Mouse (Mus musculus) fat pad, adult 2 months (tissue): ENCODE data around the gene Amer2.

Experiments
- DNase-seq: peaks from one replicate; pipeline ENCODE4 v3.0.0-alpha.2; 2011; ENCODE audit warnings: low read depth, low spot score; ENCODE audit errors: extremely low read depth

The Amer2 gene

DNA sequence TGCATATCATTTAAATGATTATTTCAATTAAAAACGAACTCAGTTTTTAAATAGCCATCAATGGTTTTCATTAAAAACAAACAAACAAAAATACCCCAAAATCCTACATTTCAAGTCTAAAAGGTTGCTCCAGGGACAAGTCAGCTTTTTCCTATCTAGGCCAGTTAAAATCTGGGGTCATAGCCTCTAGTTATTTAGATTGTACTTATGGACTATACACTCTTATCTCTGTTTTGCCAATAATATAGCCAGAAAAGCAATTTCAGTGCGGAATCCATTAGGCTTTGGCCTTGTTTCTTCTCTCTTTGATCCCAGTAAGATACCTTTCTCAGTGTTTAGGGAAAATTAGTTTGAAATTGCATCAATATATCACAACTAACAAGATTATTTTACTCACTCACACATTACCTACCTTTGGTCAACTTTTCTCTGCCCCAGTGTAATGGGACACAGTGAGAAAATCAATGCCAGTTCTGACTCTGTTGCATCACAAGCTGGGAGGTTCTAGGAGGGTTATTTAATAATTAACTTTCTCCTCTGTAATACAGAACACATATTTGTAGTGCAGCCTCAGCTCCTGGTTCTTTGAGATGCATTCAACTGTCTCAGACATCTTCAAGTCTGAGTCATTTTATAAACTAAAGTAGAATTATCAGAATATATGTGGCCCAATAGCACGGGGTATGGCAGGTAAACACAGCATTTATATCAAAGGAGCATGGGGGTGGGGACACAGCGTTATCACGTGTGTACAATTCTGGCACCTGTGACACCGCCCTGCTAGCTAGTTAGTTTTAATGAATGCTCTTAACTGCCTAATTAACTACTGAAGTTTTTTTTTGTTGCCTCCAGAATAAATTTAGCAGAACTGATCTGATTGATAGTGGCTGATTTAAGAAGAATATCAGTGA lies 13.8 kb downstream of the Amer2 start:
- no peak for DNase-seq

DNA sequence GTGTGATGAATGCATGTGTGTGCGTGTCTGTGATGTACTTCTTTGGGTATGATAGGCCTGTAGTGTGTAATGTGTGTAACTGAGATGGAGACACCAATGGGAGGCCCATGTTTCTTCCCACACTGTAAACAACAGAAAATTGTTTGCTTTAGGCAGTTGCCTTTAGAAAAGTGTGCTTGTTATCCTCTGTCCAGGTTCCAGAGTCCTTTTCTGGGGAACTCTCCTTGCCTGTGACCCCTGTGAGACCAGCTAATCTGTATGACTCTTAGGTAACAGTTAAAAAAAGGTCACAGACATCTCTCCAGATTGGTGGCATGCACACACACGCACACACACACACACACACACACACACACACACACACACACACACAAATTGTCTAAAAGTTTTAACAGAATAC lies 15.3 kb downstream of the Amer2 start:
- DNase-seq: no peak

DNA sequence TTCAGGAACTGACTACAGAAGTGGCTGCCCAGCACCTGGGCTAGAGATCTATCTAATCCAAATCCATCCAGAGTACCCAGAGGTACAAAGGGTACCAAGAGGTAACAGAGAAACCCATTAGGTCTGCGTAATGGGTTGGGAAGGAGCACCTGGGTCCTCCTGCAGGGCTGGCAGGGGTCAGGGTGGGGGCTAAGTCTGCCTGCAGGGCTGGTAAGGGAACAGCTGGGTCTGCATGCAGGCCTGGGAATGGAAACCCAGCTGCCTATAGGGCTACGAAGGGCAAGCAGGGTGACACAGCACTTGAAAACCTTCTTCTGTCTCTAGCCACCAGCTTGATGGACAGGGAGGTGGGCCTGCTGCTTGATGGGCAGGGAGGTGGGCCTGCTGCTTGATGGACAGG lies 19.1 kb downstream of the Amer2 start:
- DNase-seq: no peak

DNA sequence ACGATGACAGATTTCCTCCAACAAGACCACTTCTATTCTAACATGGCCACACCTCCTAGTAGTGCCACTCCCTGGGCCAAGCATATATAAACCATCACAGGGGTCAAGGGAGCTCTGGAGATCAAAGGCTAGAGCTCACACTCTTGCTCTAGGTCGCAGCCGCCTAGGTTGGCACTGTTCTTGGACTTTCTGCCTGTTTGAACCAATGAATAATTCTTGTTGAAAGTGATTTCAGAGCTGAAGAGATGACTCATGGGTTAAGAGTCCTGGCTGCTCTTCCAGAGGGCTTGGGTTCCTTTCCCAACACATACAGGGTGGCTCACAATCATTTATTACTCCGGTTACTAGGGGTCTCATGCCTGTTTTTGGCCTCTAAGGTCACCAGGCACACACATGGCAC lies 24.3 kb downstream of the Amer2 start:
- DNase-seq: no peak

DNA sequence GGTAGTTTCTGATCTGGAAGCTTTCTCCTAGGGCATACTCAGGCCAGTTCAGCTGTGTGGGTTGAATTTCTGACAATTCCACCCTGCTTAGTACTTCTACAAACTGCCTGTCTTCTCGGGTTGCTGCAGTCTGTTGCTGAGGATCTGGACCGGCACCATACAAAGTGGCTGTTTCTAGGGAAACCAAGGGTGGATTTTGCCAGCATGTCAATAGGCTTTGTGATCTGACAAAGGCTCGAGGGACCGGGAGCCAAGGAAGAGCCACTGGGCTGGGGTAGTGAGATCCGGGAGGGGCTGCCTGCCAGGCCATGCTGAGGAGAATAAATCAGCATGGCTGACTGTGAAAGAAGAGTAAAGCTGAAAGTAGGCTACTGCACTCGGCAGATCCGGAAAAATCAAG lies 25.8 kb downstream of the Amer2 start:
- no peak for DNase-seq

DNA sequence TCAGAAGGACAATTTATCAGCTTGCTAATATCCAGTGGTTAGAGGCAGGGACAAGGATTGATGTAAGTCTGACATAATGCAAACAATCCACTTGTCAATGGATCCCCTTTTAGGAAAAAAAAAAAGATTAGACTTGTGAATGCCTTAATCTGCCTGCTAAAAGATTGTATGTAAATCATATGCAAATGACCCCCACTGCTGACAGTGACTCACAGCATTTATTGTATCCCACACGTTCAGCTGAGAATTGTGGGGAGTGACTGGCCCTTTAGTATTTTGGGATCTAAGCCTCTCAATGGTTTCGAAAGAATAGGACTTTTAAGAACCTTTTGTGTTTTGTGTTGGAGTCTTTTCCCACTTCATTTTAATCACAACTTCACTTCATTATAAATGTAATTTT lies 30.2 kb downstream of the Amer2 start:
- DNase-seq: no peak

DNA sequence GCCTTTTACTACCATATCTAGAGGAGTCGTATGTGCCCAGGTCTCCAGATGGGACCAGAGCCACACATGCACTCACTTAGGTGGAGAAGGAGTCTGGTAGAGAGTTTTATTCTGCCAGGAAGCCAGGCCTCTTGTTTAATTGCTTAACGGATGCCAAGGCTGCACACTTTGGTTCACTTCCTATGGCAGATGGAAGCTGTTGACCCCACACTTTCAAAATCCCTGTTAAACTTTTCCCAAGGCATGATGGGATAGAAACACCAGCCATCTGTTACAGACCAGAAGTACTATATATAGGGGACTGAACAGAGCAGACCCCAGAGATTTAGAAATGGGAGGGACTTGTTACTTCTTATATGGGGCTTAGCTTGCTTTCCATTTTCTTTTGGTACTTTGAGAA lies 32.8 kb downstream of the Amer2 start:
- DNase-seq: no peak

DNA sequence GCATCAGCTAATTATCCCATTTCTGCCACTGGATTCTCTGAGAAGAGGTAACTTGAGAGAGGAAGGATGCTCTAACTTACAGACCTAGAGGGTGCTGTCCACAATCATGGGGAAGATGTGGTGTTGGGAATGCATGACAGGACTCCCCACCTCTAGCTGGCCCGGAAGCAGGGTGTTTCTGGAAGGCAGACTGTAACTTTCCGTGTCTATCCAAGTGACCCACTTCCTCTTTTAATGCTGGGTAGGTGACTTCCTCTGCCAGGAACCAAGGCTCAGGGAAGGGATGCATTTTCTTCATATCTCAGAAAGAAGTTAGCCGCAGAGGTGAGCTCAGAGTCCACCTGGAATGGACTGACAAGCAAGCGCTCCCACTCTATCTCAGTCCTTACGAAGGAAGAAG lies 33.5 kb downstream of the Amer2 start:
- no peak for DNase-seq

DNA sequence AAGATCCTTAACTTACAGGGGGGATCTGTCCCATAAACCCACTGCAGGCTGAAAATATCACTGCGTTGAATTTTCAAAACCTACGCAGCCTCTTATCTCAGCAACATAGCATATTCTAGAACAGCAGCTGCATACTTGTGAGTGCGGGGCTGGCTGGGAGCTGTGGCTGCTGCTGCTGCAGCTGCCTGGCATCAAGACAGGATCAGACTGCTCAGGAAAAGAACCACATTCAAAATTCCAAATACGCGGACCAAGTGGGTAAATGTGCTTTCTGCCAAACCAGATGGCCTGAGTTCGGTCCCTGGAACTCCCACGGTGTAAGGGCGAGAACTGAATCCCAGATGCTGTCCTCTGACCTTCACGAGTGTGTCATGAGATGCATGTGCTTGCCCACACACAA lies 34.3 kb downstream of the Amer2 start:
- DNase-seq: no peak

DNA sequence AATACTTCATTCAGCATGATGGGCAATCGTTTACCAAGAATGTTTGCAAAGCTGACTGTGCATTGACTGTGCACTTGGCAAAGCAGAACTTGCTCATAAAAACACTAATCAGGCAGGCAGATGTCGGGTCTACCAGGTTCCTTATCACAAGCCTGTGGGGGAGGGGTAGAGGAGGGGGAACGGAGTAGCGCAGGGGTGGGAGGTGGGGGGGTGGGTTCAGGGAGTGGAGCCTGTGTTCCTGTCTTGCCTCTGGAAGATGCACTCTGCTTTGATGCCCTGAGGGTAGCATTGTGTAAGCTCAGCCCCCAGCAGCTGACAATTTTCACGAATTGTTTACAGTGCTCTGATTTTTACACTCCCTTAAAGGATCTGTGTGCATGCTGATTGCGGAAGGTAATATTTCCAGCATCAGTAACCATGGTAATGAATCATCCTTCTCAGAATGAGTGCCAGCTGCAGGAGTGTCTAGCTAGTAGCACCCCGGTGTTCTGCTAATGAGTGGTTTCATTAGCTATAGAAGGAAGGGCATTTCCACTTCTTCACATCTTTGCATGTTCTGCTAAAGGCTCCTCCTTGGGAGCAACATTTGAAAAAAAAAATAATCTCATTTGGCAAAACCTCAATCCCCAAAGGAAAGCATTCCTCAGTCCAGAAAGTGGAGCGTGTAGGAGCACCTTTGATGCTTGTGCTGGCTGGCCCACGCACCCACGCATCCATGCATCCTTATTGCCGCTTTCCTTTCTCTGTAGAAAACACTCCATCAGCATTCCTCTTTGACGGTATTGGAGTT lies 36.8 kb downstream of the Amer2 start:
- DNase-seq: no peak

DNA sequence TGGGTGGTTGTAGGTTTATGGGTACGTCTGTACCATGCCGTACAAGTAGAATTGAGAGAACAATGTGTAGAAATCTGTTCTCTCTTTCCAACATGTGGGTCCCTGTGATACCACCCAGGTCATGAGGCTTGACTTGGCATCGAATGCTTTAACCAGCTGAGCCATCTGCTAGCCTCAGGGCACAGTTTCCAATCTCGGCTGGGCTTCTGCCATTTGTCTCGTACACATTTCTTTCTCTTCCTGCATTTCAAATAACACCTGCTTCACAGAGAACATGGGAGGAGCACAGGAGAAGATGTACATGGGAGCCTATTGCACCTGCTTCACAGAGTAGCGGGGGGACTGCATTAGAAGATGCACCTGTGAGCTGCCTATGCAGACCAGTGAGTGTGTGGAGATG lies 38.2 kb downstream of the Amer2 start:
- DNase-seq: no peak

DNA sequence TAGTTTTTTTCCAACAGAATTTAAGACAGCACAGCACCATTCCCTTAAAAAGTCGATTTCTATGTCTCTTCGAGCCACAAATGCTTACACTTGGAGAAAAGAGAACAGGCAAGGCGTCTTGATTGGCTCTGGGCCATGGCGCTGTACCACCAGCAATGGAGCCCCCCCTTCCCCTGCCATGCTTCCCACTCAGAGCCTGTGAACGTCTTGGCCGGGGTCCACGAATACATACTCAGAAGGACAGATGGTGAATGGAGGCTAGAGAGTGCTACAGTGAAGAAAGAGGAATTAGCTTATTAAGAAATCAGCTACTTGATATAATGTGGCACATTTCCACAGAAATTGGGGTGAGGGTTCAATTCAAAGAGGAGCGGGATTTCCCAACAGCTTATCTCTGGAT lies 41.6 kb downstream of the Amer2 start:
- no peak for DNase-seq

DNA sequence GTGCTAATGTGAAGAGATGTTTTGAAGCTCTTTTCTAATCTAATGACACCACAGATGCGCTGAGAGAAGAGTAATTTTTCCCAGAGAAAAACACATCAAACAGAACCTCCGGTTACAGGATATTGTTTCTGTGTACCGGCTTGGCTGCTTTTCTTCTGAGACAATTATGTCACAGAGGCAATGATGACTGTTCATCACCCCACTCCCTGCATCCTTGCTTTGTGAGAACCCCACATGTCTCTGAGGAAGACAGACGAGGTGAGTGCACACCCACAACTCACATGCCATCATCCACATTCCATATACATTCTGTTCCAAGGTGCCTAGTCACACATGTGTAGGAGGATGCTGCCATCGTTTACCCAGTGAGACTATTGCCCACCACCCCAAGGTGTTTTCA lies 44.9 kb downstream of the Amer2 start:
- DNase-seq: no peak

DNA sequence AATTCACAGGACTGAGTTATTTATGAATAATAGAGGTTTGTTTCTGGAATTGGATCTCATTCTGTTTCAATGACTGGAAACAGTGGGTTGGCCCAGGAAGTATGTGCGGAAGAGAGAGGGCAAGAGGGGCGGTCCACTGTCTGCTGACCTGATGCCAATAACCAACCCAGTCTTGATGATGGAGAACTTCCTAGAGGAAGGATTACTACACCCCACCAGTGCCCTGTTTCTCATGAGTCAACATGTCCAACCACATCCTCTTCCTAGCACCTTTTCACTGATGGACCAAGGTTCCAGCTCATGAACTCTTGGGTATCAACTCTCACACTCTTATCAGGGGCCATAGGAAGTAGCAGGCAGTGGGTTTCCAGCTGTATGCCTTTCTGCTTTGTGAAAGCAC lies 49.9 kb downstream of the Amer2 start:
- no peak for DNase-seq

DNA sequence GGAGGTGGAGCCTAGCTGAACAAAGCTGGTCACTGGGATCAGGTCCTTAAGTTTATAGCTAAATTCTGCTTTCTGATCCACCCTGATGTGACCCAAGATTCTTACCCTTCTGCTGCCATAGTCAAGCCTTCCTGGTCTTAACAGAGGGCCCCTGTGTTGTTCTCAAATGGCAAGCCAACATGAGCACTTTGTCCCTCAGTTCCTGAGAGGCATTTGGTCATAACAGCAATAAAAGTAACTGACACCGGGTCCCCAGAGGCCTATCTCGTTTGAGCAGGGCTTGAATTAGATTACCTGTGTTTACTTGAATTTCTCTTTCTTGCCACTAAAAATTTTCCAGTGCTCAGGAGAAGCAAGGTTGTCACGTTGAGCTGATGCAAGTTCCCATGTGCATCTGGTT lies 51.1 kb downstream of the Amer2 start:
- no peak for DNase-seq

DNA sequence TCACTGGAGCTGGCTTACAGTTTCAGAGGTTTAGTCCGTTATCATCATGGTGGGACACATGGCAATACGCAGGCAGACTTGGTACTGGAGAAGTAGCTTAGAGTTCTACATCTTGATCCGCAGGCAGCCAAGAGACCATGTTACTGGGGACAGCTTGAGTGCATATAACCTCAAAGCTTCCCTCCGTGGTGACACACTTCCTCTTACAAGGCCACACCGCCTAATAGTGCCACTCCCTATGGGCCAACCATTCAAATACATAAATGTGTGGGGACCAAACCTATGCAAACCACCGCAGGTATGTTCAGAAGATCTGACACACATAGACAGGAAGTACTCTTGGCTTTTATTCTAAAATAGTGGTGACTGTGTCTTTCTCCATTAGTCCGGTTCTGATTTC lies 52.5 kb downstream of the Amer2 start:
- no peak for DNase-seq

DNA sequence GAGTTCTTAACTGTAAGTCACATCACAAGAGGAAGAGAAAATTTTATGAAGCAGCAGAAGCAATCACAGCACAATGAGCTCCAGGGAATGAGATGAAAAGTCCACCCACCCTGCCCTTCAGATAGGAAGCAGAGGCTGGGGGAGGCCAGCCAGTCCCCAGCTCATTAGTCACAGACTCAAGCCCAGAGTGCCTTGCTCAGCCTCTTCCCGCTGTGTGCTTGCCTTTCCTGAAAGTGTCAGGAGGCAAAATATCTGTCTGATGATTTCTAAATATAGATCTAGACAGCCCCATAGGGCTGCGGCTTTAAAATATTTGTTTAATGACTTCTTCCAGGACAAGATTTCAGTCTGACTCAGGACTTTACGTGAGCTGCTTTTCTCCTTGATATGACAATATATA lies 54.8 kb downstream of the Amer2 start:
- DNase-seq: no peak

DNA sequence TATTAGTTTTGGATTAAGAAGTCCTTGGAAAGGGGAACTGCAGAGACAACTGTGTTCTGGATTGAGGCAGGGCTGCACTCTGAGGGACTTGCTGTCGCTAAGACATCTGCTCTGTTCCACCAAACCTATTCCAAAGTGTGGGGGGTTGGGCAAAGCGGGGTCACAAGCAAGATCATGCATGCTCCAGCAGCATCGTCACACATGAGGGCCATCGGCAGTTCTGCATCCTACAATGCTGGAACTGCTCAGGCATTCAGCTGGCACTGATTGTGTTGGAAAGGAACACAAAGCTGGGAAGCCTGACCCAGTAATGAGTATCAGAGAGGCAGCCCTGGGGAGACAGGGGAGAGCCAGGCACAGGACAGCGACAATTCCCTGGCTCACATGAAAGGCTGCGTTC lies 56.5 kb downstream of the Amer2 start:
- no peak for DNase-seq

DNA sequence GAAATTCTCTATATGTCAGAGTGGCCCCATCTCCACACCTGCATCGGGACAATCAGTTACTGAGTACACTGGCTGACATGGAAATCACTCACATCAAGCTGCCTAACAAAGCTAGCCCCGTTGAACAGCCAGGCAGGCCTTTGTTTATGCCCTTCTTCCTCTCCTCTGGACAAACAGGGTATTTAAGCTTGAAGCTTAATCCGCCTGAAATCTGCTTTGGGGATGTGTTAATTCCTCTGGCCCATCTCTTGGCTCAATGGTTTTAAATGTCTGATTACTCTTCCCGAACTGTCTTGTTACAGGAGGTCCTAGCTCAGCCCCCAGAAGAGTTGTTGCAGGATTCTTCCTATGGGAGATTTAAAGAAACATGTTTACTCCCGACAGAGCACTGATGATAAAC lies 58.5 kb downstream of the Amer2 start:
- DNase-seq: no peak

DNA sequence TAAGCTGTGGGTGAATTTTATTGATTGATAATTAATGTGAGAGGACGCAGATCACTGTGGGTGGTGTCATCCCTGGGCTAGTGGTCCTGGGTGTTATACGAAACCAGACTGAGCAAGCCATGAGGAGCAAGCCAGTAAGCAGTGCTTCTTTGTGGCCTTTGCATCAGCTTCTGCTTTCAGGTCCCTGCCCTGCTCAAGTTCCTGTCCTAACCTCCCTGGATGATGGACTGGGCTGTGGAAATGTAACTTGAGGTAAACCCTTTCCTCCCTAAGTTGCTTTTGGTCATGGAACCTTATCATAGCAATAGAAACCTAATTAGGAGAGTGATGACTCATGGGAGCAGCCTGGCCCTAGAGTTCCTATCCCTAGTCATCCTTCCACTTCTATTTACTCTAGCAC lies 59.1 kb downstream of the Amer2 start:
- no peak for DNase-seq

DNA sequence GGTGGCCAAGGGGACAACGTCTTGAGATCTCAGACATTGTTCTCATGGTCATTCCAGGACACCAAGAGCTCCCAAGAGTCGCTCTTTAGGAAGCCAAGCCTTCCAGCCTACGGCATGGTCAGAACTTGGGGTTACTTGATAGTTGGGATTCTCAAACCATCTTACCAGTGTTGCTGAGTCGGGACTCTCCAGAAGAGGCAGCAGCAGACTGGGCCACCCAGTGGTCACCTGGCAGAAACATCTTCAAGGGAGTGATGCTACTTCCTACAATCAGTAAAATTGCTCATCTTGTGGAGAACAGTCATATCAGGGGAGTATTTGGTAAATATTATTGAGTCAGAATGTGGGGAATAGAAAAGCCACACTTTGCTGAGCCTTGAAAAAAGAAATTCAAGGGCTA lies 62.5 kb downstream of the Amer2 start:
- no peak for DNase-seq

DNA sequence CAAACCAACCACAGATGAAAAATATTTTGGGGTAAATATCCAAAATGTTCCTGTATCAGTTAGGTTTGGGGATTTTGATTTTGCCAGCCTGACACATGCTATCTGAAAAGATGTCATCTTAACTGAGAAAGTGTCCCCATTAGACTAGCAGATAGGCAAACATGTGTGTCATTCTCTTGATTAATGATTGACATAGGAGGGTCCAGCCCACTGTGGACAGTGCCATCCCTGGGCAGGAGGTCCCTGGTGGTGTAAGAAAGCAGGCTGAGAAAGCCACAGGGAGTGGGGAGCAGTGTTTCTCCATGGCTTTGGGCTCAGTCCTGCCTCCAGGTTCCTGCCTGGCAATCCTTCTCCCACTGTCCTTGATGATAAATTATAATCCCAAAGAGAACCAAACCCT lies 63.3 kb downstream of the Amer2 start:
- no peak for DNase-seq
